Mouse (Mus musculus) myocyte (in vitro differentiated cells): ENCODE results near the gene Trpm3. TPM values are rescaled to one million over a fixed set of nuclear protein-coding genes. Genes with fewer than 3 reads are reported as not detected.

Source experiments
- H3K27me3 ChIP-seq: one replicate; pipeline ENCODE4 v1.6.1; 2011; ENCODE audit not compliant: control insufficient read depth, insufficient read depth, insufficient read length
- H3K36me3 ChIP-seq: one replicate; pipeline ENCODE4 v1.6.1; 2011; ENCODE audit not compliant: control insufficient read depth, insufficient read depth
- H3K4me2 ChIP-seq: one replicate; pipeline ENCODE4 v1.6.1; 2011; ENCODE audit warnings: low read depth, control low read depth
- H3K4me3 ChIP-seq: one replicate; pipeline ENCODE4 v1.5.1; 2011; ENCODE audit warnings: mild to moderate bottlenecking, control low read depth, moderate library complexity
- H3K79me2 ChIP-seq: one replicate; pipeline ENCODE4 v1.6.1; 2011; ENCODE audit not compliant: control insufficient read depth, insufficient read depth
- H3ac ChIP-seq: one replicate; pipeline ENCODE4 v1.6.1; 2011; ENCODE audit not compliant: control insufficient read depth, insufficient read length
- CEBPB ChIP-seq: IDR thresholded peaks from 2 replicates; pipeline ENCODE4 v1.6.1; 2011; ENCODE audit warnings: mild to moderate bottlenecking, moderate library complexity; ENCODE audit not compliant: poor library complexity, insufficient read depth, severe bottlenecking
- E2F4 ChIP-seq: IDR thresholded peaks from one replicate; pipeline ENCODE4 v1.6.1; 2011; ENCODE audit warnings: mild to moderate bottlenecking, control low read depth, moderate library complexity; ENCODE audit not compliant: insufficient read depth
- MAX ChIP-seq: IDR thresholded peaks from one replicate; pipeline ENCODE4 v1.6.1; 2011; ENCODE audit warnings: low read depth, mild to moderate bottlenecking, control low read depth
- MYOD1 ChIP-seq, 3 experiments: IDR thresholded peaks; one replicate each; pipeline ENCODE4 v1.6.1; 2011; ENCODE audit warnings: control low read depth in 2 of 3, low read depth in 2 of 3, mild to moderate bottlenecking in 2 of 3, moderate library complexity in 1 of 3; ENCODE audit not compliant: insufficient read length in 2 of 3, control insufficient read depth in 1 of 3
- MYOG ChIP-seq, 3 experiments: IDR thresholded peaks; one replicate each; pipeline ENCODE4 v1.6.1; 2011; ENCODE audit warnings: control low read depth in 2 of 3, low read depth in 2 of 3, mild to moderate bottlenecking in 2 of 3; ENCODE audit not compliant: insufficient read length in 2 of 3, control insufficient read depth in 1 of 3, insufficient read depth in 1 of 3
- POLR2A ChIP-seq: IDR thresholded peaks from one replicate; pipeline ENCODE4 v1.6.1; 2011; ENCODE audit warnings: low read depth, mild to moderate bottlenecking, control low read depth, moderate library complexity; ENCODE audit not compliant: insufficient read length
- POLR2AphosphoS2 ChIP-seq: IDR thresholded peaks from one replicate; pipeline ENCODE4 v1.6.1; 2011; ENCODE audit warnings: low read depth, control low read depth; ENCODE audit not compliant: insufficient read length
- REST ChIP-seq: IDR thresholded peaks from one replicate; pipeline ENCODE4 v1.6.1; 2011; ENCODE audit warnings: mild to moderate bottlenecking, control low read depth, moderate library complexity; ENCODE audit not compliant: insufficient read depth, insufficient read length
- SRF ChIP-seq: IDR thresholded peaks from one replicate; pipeline ENCODE4 v1.6.1; 2011; ENCODE audit warnings: low read depth; ENCODE audit not compliant: control insufficient read depth, insufficient read length
- TCF12 ChIP-seq: IDR thresholded peaks from one replicate; pipeline ENCODE4 v1.6.1; 2011; ENCODE audit warnings: mild to moderate bottlenecking, control low read depth; ENCODE audit not compliant: poor library complexity, insufficient read depth, severe bottlenecking
- TCF3 ChIP-seq: IDR thresholded peaks from one replicate; pipeline ENCODE4 v1.6.1; 2011; ENCODE audit warnings: low read depth, control low read depth; ENCODE audit not compliant: insufficient read length
- USF1 ChIP-seq: IDR thresholded peaks from one replicate; pipeline ENCODE4 v1.6.1; 2011; ENCODE audit warnings: low read depth, mild to moderate bottlenecking, control low read depth, moderate library complexity
- polyA plus RNA-seq: library from polyadenylated mRNA; unstranded; fragments of >200 nt; fragmentation: generic; extraction: Trizol; gene quantifications from one replicate; pipeline ENCODE4 v1.2.1, GENCODE M21; 2012; ENCODE audit warnings: missing spikeins

Trpm3 gene
- polyA plus RNA-seq, 1 experiment, result 0.05 TPM

DNA sequence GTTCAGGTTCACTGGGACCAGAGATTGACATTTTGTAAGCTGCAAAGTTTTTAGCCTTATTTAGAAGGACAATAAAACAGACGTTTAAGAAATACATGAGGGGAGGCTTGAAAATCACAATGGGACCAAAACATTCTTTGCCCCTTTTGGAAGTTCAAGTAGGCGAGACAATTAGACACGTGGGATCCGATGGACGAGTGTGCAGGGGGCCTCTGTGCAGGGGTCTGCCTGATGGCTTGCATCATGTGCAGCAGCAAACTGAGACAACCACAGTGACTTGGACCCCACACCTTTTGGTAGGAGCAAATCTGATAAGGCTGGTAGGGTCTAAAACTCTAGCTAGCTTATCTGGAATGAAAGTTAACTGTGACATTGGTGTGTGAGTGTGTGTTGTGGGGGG, 188.4 kb downstream of the Trpm3 start:
- H3K79me2 ChIP-seq, result no peaks in the 10 kb centered on the region
- H3K4me2 ChIP-seq, result no peak overlapping the region
- H3ac ChIP-seq, result no peak overlapping the region
- no peaks in the 10 kb centered on the region for H3K27me3 ChIP-seq
- H3K4me3 ChIP-seq, result no peak overlapping the region
- H3K36me3 ChIP-seq, result no peaks in the 10 kb centered on the region
- no peak for TF ChIP-seq POLR2A
- TF ChIP-seq USF1, result no peak
- TF ChIP-seq MYOD1 (IDR thresholded peaks at IDR 0.05; ENCODE audit: control insufficient read depth in 1 of 3, insufficient read length in 2 of 3, low read depth in 2 of 3), result no peak
- no peak for TF ChIP-seq POLR2AphosphoS2

DNA sequence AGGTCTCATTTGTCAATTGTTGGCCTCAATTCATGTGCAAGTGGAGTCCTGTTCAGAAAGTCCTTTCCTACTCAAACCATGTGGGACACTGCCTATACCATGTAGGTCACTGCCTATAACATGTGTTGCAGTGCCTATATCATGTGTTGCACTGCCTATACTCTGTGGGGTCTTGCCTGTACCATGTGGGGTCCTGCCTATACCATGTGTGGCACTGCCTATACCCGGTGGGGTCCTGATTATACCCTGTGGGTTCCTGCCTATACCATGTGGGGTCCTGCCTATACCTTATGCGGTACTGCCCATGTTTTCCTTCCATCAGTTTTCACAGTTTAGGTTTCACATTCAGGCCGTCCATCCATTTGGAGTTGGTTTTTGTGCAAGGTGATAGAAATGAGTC, 197.4 kb downstream of the Trpm3 start:
- no peak overlapping the region for H3ac ChIP-seq
- no peaks in the 10 kb centered on the region for H3K36me3 ChIP-seq
- H3K27me3 ChIP-seq, result no peaks in the 10 kb centered on the region
- H3K4me3 ChIP-seq, result no peak overlapping the region
- H3K4me2 ChIP-seq, result no peak overlapping the region
- H3K79me2 ChIP-seq, result no peaks in the 10 kb centered on the region
- TF ChIP-seq TCF3 (no peak), SRF (no peak), MAX (no peak), MYOG (IDR thresholded peaks at IDR 0.05; ENCODE audit: control insufficient read depth in 1 of 3, insufficient read depth in 1 of 3, insufficient read length in 2 of 3, low read depth in 2 of 3) (no peak), E2F4 (no peak), MYOD1 (IDR thresholded peaks at IDR 0.05; ENCODE audit: control insufficient read depth in 1 of 3, insufficient read length in 2 of 3, low read depth in 2 of 3) (no peak), POLR2A (no peak), USF1 (no peak), TCF12 (no peak), POLR2AphosphoS2 (no peak)

DNA sequence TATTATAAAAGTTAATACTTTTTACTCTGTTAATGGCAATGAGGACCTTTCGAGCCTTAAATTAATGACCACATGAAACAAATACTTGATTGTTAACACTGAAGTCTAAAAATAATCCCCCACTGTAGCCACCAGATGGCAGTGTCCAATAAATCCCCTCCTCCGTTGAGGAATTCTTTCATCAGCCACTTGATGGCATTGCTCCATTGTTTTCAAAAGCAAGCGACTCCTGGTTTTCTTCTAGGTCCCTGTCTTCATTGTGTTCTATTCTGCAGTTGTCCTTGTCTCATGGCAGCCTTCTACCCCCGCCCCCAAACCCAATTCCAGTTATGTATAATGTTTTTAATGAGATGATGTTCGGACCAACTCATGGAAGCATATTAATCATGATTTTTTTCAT, 198.6 kb downstream of the Trpm3 start:
- no peaks in the 10 kb centered on the region for H3K79me2 ChIP-seq
- H3ac ChIP-seq, result no peak overlapping the region
- TF ChIP-seq MAX, result no peak
- no peak for TF ChIP-seq USF1
- TF ChIP-seq POLR2A, result no peak
- TF ChIP-seq CEBPB, result 0 out of 2 replicates have a peak, but pooled peaks have one; percentile 8
- TF ChIP-seq REST, result no peak
- no peak for TF ChIP-seq MYOG (IDR thresholded peaks at IDR 0.05; ENCODE audit: control insufficient read depth in 1 of 3, insufficient read depth in 1 of 3, insufficient read length in 2 of 3, low read depth in 2 of 3)
- no peak overlapping the region for H3K4me3 ChIP-seq
- no peaks in the 10 kb centered on the region for H3K36me3 ChIP-seq
- no peaks in the 10 kb centered on the region for H3K27me3 ChIP-seq
- peak overlapping the region; percentile 65 for H3K4me2 ChIP-seq

DNA sequence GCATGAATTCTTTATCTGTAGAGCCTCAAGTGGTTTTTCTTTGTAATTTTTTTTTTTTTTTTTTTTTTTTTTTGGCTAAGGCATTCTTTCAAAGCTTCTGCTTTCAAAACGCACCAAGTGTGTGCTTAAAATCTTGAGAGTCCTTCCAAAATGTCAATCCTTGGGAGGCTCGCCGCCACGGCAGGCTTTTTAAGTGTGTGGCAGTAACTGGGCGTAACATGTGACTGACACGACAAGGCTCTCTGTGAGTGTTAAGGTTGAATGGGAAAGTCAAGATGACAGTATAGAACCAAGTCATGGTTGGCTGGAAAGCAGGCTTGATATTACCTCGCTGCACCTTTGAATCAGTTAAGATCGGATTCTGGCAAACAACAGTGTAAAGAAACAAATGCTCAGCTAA, 200.1 kb downstream of the Trpm3 start:
- TF ChIP-seq POLR2AphosphoS2 (no peak), POLR2A (no peak), REST (no peak), USF1 (no peak)
- Histone ChIP-seq H3K4me3 (no peak overlapping the region), H3K79me2 (no peaks in the 10 kb centered on the region), H3K36me3 (no peaks in the 10 kb centered on the region), H3K27me3 (no peaks in the 10 kb centered on the region), H3K4me2 (no peak overlapping the region), H3ac (no peak overlapping the region)

DNA sequence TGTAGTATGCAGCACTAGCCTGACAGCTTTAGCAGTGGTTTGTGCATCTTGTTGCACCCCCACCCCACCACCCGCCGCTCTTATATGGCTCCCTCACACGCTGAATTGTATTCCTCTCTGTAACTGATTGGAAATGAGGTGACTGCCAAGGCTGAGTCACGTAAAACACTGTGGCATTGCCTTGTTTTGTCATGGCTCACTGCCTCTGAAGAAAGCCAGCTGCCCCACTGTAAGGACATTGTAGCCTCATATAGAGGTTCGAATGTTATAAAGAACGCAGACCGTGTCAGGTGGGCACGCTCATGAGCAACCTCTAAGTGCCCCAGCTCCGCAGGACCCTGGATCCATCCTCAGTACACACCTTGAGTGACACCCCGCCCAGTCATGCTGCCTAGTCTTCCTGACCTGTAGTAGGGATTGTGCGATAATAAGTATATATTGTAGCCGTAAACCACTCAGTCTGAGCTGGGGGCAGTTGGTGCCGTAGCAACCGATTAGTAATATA, 215.2 kb downstream of the Trpm3 start:
- no peaks in the 10 kb centered on the region for H3K79me2 ChIP-seq
- H3ac ChIP-seq, result no peak overlapping the region
- no peak for TF ChIP-seq MYOD1 (IDR thresholded peaks at IDR 0.05; ENCODE audit: control insufficient read depth in 1 of 3, insufficient read length in 2 of 3, low read depth in 2 of 3)
- no peak for TF ChIP-seq CEBPB
- TF ChIP-seq REST, result no peak
- TF ChIP-seq POLR2AphosphoS2, result no peak
- H3K4me2 ChIP-seq, result no peak overlapping the region
- H3K27me3 ChIP-seq, result no peaks in the 10 kb centered on the region
- no peaks in the 10 kb centered on the region for H3K36me3 ChIP-seq
- no peak overlapping the region for H3K4me3 ChIP-seq

DNA sequence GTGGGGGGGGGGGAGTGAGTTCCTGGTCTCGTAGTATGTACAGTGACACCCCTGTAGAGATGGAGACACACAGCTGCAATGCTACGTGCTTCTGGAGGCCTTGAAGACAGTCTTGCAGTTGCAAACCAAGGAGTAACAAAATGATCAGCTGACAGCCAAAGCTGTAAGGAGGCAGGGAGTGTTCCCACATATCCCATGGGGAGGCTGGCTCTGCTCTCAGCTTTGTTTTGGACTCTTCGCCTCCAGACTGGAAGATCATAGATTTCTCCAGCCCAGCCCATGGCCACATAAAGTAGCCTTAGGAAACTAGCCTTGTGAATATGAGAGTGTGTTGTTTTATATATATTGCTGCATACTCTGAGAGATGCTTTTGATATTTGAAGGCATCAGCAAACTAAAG, 248.0 kb downstream of the Trpm3 start:
- H3K4me3 ChIP-seq, result no peak overlapping the region
- no peaks in the 10 kb centered on the region for H3K79me2 ChIP-seq
- H3K27me3 ChIP-seq, result no peaks in the 10 kb centered on the region
- TF ChIP-seq MAX, result no peak
- no peak for TF ChIP-seq CEBPB
- no peak for TF ChIP-seq SRF
- no peak for TF ChIP-seq TCF12
- no peak for TF ChIP-seq REST
- no peak for TF ChIP-seq MYOD1 (IDR thresholded peaks at IDR 0.05; ENCODE audit: control insufficient read depth in 1 of 3, insufficient read length in 2 of 3, low read depth in 2 of 3)
- TF ChIP-seq MYOG (IDR thresholded peaks at IDR 0.05; ENCODE audit: control insufficient read depth in 1 of 3, insufficient read depth in 1 of 3, insufficient read length in 2 of 3, low read depth in 2 of 3), result no peak
- TF ChIP-seq POLR2A, result no peak
- no peak for TF ChIP-seq E2F4
- no peak for TF ChIP-seq POLR2AphosphoS2
- TF ChIP-seq USF1, result no peak
- H3K36me3 ChIP-seq, result no peaks in the 10 kb centered on the region
- H3ac ChIP-seq, result no peak overlapping the region
- H3K4me2 ChIP-seq, result no peak overlapping the region
